Mouse (Mus musculus) liver, embryonic 14.5 days (tissue): Measurements from ENCODE around the gene Taar7a.

ENCODE experiments used
- CTCF ChIP-seq: IDR thresholded peaks from 2 replicates; pipeline ENCODE4 v1.5.1; 2016; ENCODE audit warnings: antibody characterized with exemption, low read depth, control low read depth
- EP300 ChIP-seq: IDR thresholded peaks from 2 replicates; pipeline ENCODE4 v1.6.1; 2016; ENCODE audit warnings: antibody characterized with exemption, low read depth

DNA sequence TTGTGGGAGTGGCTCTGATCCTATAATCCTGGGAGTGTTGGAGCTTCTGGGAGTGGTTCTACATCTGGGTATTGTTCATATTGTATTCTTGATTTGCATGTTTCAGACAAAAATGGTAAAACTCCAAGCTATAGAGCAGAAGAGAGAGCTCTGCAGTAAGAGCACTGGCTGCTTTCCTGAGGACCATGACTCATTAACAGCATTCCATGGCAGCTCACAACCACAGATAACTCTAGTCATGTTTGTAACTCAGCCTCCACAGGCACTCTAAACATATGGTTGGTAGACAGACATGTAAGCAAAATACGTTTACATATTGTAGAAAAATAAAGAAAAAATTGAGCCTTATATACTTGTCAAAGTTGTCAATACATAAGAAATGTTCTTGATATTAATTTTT lies 13.2 kb upstream of the Taar7a start:
- TF ChIP-seq CTCF (no peak), EP300 (no peak)
